Mouse (Mus musculus): ENCODE measurements at regions not wholly inside any gene's neighbourhood (a gene's known extent, or its start where the extent isn't known, plus 50 kb on each side); places are given as distances from the start of the nearest gene placed in this dataset.

- no peak overlapping the region for H3K27ac ChIP-seq (ENCODE audit: low read depth, low read length)
- DNase-seq (ENCODE audit: low spot score) = no peak
- no peaks in the 10 kb centered on the region for H3K9me3 ChIP-seq (ENCODE audit: control insufficient read depth, low read length)
- H3K9ac ChIP-seq (ENCODE audit: low read depth, low read length) = no peak overlapping the region
- H3K36me3 ChIP-seq (ENCODE audit: control insufficient read depth, insufficient read depth, low read length) = no peaks in the 10 kb centered on the region
- 28% methylated on average over 2 of the region's 2 CpGs for WGBS
- H3K4me2 ChIP-seq = no peak overlapping the region
- H3K27me3 ChIP-seq (replicated peaks; ENCODE audit: control insufficient read depth, insufficient read depth, low read length) = no peaks in the 10 kb centered on the region
- no peaks in the 10 kb centered on the region for H3K4me1 ChIP-seq (replicated peaks; ENCODE audit: control insufficient read depth, insufficient read depth, low read length)
- no peak for ATAC-seq (replicated peaks; ENCODE audit: low FRiP score)
- no peak overlapping the region for H3K4me3 ChIP-seq (ENCODE audit: low read depth, low read length)
Measured at GRCm38 (mm10) chr3:19408283-19408682, 220.2 kb downstream of the 1700064H15Rik start.

DNA sequence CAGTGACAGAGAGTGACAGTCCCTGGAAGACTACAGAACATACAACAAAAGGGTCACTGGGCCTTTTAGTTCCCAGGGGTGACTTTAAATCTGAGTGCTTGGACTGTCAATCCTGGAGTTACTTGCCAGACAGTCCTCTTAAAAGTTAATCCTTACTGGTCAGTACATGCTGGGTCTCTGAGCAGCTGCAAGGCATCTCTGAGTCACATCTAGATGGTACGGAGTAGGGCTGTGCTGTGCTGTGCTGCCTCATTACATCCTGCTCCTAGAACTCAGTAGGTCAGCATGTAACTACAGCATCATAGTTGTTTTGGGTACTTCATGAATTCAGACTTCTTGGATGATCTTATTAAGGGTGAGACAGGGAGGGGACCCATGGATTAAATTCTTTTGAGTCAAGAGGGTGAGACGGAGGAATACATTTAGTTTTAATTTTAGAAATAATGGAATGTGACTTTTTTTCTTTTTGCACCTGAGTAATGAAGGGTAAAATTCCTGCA lies 220.8 kb downstream of the 1700064H15Rik start:
- Histone ChIP-seq H3K9me3 (ENCODE audit: control insufficient read depth, low read length) (no peaks in the 10 kb centered on the region), H3K27me3 (replicated peaks; ENCODE audit: control insufficient read depth, insufficient read depth, low read length) (no peaks in the 10 kb centered on the region), H3K4me1 (replicated peaks; ENCODE audit: control insufficient read depth, insufficient read depth, low read length) (no peaks in the 10 kb centered on the region), H3K27ac (ENCODE audit: low read depth, low read length) (no peak overlapping the region), H3K4me3 (ENCODE audit: low read depth, low read length) (no peak overlapping the region), H3K4me2 (no peak overlapping the region), H3K36me3 (ENCODE audit: control insufficient read depth, insufficient read depth, low read length) (no peaks in the 10 kb centered on the region), H3K9ac (ENCODE audit: low read depth, low read length) (no peak overlapping the region)
- no peak for ATAC-seq (replicated peaks; ENCODE audit: low FRiP score)
- WGBS = 75% methylated on average over 2 of the region's 2 CpGs
- no peak for DNase-seq (ENCODE audit: low spot score)

GRCm38 (mm10) chr3:19406351-19407151 lies 221.9 kb downstream of the 1700064H15Rik start:
- no peaks in the 10 kb centered on the region for H3K4me1 ChIP-seq (replicated peaks; ENCODE audit: control insufficient read depth, insufficient read depth, low read length)
- no peaks in the 10 kb centered on the region for H3K36me3 ChIP-seq (ENCODE audit: control insufficient read depth, insufficient read depth, low read length)
- no peak overlapping the region for H3K4me2 ChIP-seq
- H3K4me3 ChIP-seq (ENCODE audit: low read depth, low read length) = no peak overlapping the region
- WGBS = 65% methylated on average over 14 of the region's 14 CpGs
- DNase-seq (ENCODE audit: low spot score) = no peak
- H3K27ac ChIP-seq (ENCODE audit: low read depth, low read length) = no peak overlapping the region
- H3K9ac ChIP-seq (ENCODE audit: low read depth, low read length) = no peak overlapping the region
- no peaks in the 10 kb centered on the region for H3K9me3 ChIP-seq (ENCODE audit: control insufficient read depth, low read length)
- H3K27me3 ChIP-seq (replicated peaks; ENCODE audit: control insufficient read depth, insufficient read depth, low read length) = no peaks in the 10 kb centered on the region
- no peak for ATAC-seq (replicated peaks; ENCODE audit: low FRiP score)

GRCm38 (mm10) chr3:19385675-19386074 lies 242.8 kb downstream of the 1700064H15Rik start:
- WGBS = 45% methylated on average over 2 of the region's 2 CpGs
- H3K9ac ChIP-seq (ENCODE audit: low read depth, low read length) = no peak overlapping the region
- no peak for DNase-seq (ENCODE audit: low spot score)
- H3K4me1 ChIP-seq (replicated peaks; ENCODE audit: control insufficient read depth, insufficient read depth, low read length) = no peaks in the 10 kb centered on the region
- no peak for ATAC-seq (replicated peaks; ENCODE audit: low FRiP score)
- no peaks in the 10 kb centered on the region for H3K27me3 ChIP-seq (replicated peaks; ENCODE audit: control insufficient read depth, insufficient read depth, low read length)
- H3K4me3 ChIP-seq (ENCODE audit: low read depth, low read length) = no peak overlapping the region
- no peak overlapping the region for H3K4me2 ChIP-seq
- no peak overlapping the region for H3K27ac ChIP-seq (ENCODE audit: low read depth, low read length)
- H3K36me3 ChIP-seq (ENCODE audit: control insufficient read depth, insufficient read depth, low read length) = no peaks in the 10 kb centered on the region
- no peaks in the 10 kb centered on the region for H3K9me3 ChIP-seq (ENCODE audit: control insufficient read depth, low read length)

DNA sequence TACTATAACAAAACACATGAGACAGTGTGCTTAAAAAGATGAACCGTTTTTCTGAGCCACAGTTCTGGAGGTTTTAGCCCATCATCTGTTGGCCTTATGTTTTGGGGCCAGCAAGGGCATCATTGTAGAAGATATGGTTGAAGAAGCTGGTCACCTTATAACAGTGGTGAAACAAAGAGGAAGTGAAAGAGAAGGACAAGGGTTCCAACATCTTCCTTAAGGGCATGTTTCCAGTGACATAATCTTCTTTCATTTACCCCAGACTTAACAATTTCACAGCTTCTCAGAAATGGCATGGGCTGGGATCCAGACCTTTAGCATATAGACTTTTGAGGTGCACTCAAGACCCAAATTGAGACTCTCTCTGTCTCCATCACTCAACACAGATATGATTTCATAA lies 259.5 kb downstream of the 1700064H15Rik start:
- Histone ChIP-seq H3K9ac (ENCODE audit: low read depth, low read length) (no peak overlapping the region), H3K36me3 (ENCODE audit: control insufficient read depth, insufficient read depth, low read length) (no peaks in the 10 kb centered on the region), H3K4me1 (replicated peaks; ENCODE audit: control insufficient read depth, insufficient read depth, low read length) (no peaks in the 10 kb centered on the region), H3K9me3 (ENCODE audit: control insufficient read depth, low read length) (no peaks in the 10 kb centered on the region), H3K4me2 (no peak overlapping the region), H3K27ac (ENCODE audit: low read depth, low read length) (no peak overlapping the region), H3K4me3 (ENCODE audit: low read depth, low read length) (no peak overlapping the region), H3K27me3 (replicated peaks; ENCODE audit: control insufficient read depth, insufficient read depth, low read length) (no peaks in the 10 kb centered on the region)
- ATAC-seq (replicated peaks; ENCODE audit: low FRiP score) = no peak
- DNase-seq (ENCODE audit: low spot score) = no peak
- WGBS = 79% methylated on average over 1 of the region's 1 CpGs

GRCm38 (mm10) chr3:19367761-19368160 lies 260.7 kb downstream of the 1700064H15Rik start:
- no peaks in the 10 kb centered on the region for H3K27me3 ChIP-seq (replicated peaks; ENCODE audit: control insufficient read depth, insufficient read depth, low read length)
- no peak for DNase-seq (ENCODE audit: low spot score)

More at GRCm38 (mm10) chr3:19367761-19368160, 260.7 kb downstream of the 1700064H15Rik start:
- ATAC-seq (replicated peaks; ENCODE audit: low FRiP score) = no peak
- Histone ChIP-seq H3K9me3 (ENCODE audit: control insufficient read depth, low read length) (no peaks in the 10 kb centered on the region), H3K4me2 (no peak overlapping the region), H3K36me3 (ENCODE audit: control insufficient read depth, insufficient read depth, low read length) (no peaks in the 10 kb centered on the region), H3K4me3 (ENCODE audit: low read depth, low read length) (no peak overlapping the region), H3K27ac (ENCODE audit: low read depth, low read length) (no peak overlapping the region), H3K9ac (ENCODE audit: low read depth, low read length) (no peak overlapping the region), H3K4me1 (replicated peaks; ENCODE audit: control insufficient read depth, insufficient read depth, low read length) (no peaks in the 10 kb centered on the region)
- 71% methylated on average over 2 of the region's 2 CpGs for WGBS
